Mouse (Mus musculus): ENCODE results near the gene Cdh16. TPM values are rescaled to one million over a fixed set of nuclear protein-coding genes. Genes with fewer than 3 reads are reported as not detected.

Cdh16 gene
- polyA plus RNA-seq, 1 experiment from 2014 or later = not detected

- no peak overlapping the region for H3K27ac ChIP-seq (ENCODE audit: low read depth, low read length)
- no peaks in the 10 kb centered on the region; the same call in 1 of the 2 replicates for H3K36me3 ChIP-seq (ENCODE audit: control insufficient read depth, insufficient read depth, low read length)
- H3K4me2 ChIP-seq (ENCODE audit: low read depth) = no peak overlapping the region
- no peak overlapping the region for H3K9ac ChIP-seq (ENCODE audit: low read length)
- DNase-seq (ENCODE audit: low spot score) (no peak), ATAC-seq (ENCODE audit: insufficient read depth, low FRiP score, low TSS enrichment) (no peak)
- H3K4me1 ChIP-seq (ENCODE audit: control insufficient read depth, insufficient read depth, low read length) = peaks cover 9% of the 10 kb centered on the region
- no peaks in the 10 kb centered on the region for H3K27me3 ChIP-seq (ENCODE audit: control insufficient read depth, insufficient read depth, low read length)
- 90% methylated on average over 6 of the region's 6 CpGs for WGBS
- H3K4me3 ChIP-seq (ENCODE audit: low read depth, low read length) = no peak overlapping the region
- no peaks in the 10 kb centered on the region for H3K9me3 ChIP-seq (ENCODE audit: control insufficient read depth, low read length)
These were observed 13.8 kb upstream of the Cdh16 start for GRCm38 (mm10) chr8:104638010-104638409.

GRCm38 (mm10) chr8:104635004-104635710 lies 11.0 kb upstream of the Cdh16 start:
- Histone ChIP-seq H3K4me3 (ENCODE audit: low read depth, low read length) (no peak overlapping the region), H3K27ac (ENCODE audit: low read depth, low read length) (no peak overlapping the region), H3K4me1 (ENCODE audit: control insufficient read depth, insufficient read depth, low read length) (no peaks in the 10 kb centered on the region), H3K36me3 (ENCODE audit: control insufficient read depth, insufficient read depth, low read length) (no peaks in the 10 kb centered on the region; the same call in 1 of the 2 replicates), H3K4me2 (ENCODE audit: low read depth) (no peak overlapping the region), H3K27me3 (ENCODE audit: control insufficient read depth, insufficient read depth, low read length) (peaks cover 11% of the 10 kb centered on the region), H3K9ac (ENCODE audit: low read length) (no peak overlapping the region), H3K9me3 (ENCODE audit: control insufficient read depth, low read length) (no peaks in the 10 kb centered on the region)
- no peak for ATAC-seq (ENCODE audit: insufficient read depth, low FRiP score, low TSS enrichment)
- DNase-seq (ENCODE audit: low spot score) = no peak
- 88% methylated on average over 3 of the region's 3 CpGs for WGBS

- Histone ChIP-seq H3K27me3 (ENCODE audit: control insufficient read depth, insufficient read depth, low read length) (peaks cover 19% of the 10 kb centered on the region), H3K27ac (ENCODE audit: low read depth, low read length) (no peak overlapping the region), H3K36me3 (ENCODE audit: control insufficient read depth, insufficient read depth, low read length) (no peaks in the 10 kb centered on the region), H3K4me3 (ENCODE audit: low read depth, low read length) (no peak overlapping the region), H3K9ac (ENCODE audit: low read length) (no peak overlapping the region), H3K4me1 (ENCODE audit: control insufficient read depth, insufficient read depth, low read length) (no peaks in the 10 kb centered on the region), H3K4me2 (ENCODE audit: low read depth) (no peak overlapping the region), H3K9me3 (ENCODE audit: control insufficient read depth, low read length) (no peaks in the 10 kb centered on the region)
- DNase-seq (ENCODE audit: low spot score) = no peak
- WGBS = 58% methylated on average over 9 of the region's 9 CpGs
- no peak for ATAC-seq (ENCODE audit: insufficient read depth, low FRiP score, low TSS enrichment)
These were observed 9.1 kb upstream of the Cdh16 start for GRCm38 (mm10) chr8:104633156-104633744.

- Histone ChIP-seq H3K4me2 (ENCODE audit: low read depth) (no peak overlapping the region), H3K9ac (ENCODE audit: low read length) (no peak overlapping the region), H3K4me3 (ENCODE audit: low read depth, low read length) (no peak overlapping the region), H3K27ac (ENCODE audit: low read depth, low read length) (no peak overlapping the region), H3K27me3 (ENCODE audit: control insufficient read depth, insufficient read depth, low read length) (peaks cover 19% of the 10 kb centered on the region), H3K36me3 (ENCODE audit: control insufficient read depth, insufficient read depth, low read length) (no peaks in the 10 kb centered on the region), H3K9me3 (ENCODE audit: control insufficient read depth, low read length) (no peaks in the 10 kb centered on the region), H3K4me1 (ENCODE audit: control insufficient read depth, insufficient read depth, low read length) (no peaks in the 10 kb centered on the region)
- DNase-seq (ENCODE audit: low spot score) (no peak), ATAC-seq (ENCODE audit: insufficient read depth, low FRiP score, low TSS enrichment) (no peak)
- 59% methylated on average over 6 of the region's 6 CpGs for WGBS
These were observed 8.3 kb upstream of the Cdh16 start for GRCm38 (mm10) chr8:104632486-104632885.

GRCm38 (mm10) chr8:104631975-104632374 lies 7.8 kb upstream of the Cdh16 start:
- Histone ChIP-seq H3K4me1 (ENCODE audit: control insufficient read depth, insufficient read depth, low read length) (no peaks in the 10 kb centered on the region), H3K27ac (ENCODE audit: low read depth, low read length) (no peak overlapping the region), H3K36me3 (ENCODE audit: control insufficient read depth, insufficient read depth, low read length) (no peaks in the 10 kb centered on the region), H3K27me3 (ENCODE audit: control insufficient read depth, insufficient read depth, low read length) (peaks cover 21% of the 10 kb centered on the region), H3K9me3 (ENCODE audit: control insufficient read depth, low read length) (no peaks in the 10 kb centered on the region), H3K4me3 (ENCODE audit: low read depth, low read length) (no peak overlapping the region), H3K9ac (ENCODE audit: low read length) (no peak overlapping the region), H3K4me2 (ENCODE audit: low read depth) (no peak overlapping the region; the same call in 1 of the 2 replicates)
- ATAC-seq (ENCODE audit: insufficient read depth, low FRiP score, low TSS enrichment) (no peak), DNase-seq (ENCODE audit: low spot score) (no peak)
- 30% methylated on average over 5 of the region's 5 CpGs for WGBS

- Histone ChIP-seq H3K27ac (ENCODE audit: low read depth, low read length) (no peak within 1 kb of the TSS), H3K36me3 (ENCODE audit: control insufficient read depth, insufficient read depth, low read length) (no peaks in the 10 kb centered on the region), H3K9me3 (ENCODE audit: control insufficient read depth, low read length) (no peaks in the 10 kb centered on the region), H3K4me3 (ENCODE audit: low read depth, low read length) (peak within 1 kb of the TSS; percentile 29), H3K9ac (ENCODE audit: low read length) (peak within 1 kb of the TSS; percentile 29; the same call in 1 of the 2 replicates), H3K4me1 (ENCODE audit: control insufficient read depth, insufficient read depth, low read length) (no peaks in the 10 kb centered on the region), H3K4me2 (ENCODE audit: low read depth) (peak within 1 kb of the TSS; percentile 55), H3K27me3 (ENCODE audit: control insufficient read depth, insufficient read depth, low read length) (peaks cover 21% of the 10 kb centered on the region)
- ATAC-seq (ENCODE audit: insufficient read depth, low FRiP score, low TSS enrichment) (peak; percentile 58), DNase-seq (ENCODE audit: low spot score) (peak; percentile 52)
- 0% methylated on average over 16 of the region's 28 CpGs for WGBS
These were observed 6.9 kb upstream of the Cdh16 start, which contains the start of gene Rrad for GRCm38 (mm10) chr8:104630981-104631663. Gene Rrad (minus strand): TSS chr8:104631327.

- 1% methylated on average over 36 of the region's 36 CpGs for WGBS
- peak; percentile 49 for ATAC-seq (ENCODE audit: insufficient read depth, low FRiP score, low TSS enrichment)
- Histone ChIP-seq H3K4me2 (ENCODE audit: low read depth) (peak overlapping the region; percentile 55), H3K4me1 (ENCODE audit: control insufficient read depth, insufficient read depth, low read length) (no peaks in the 10 kb centered on the region), H3K4me3 (ENCODE audit: low read depth, low read length) (peak overlapping the region; percentile 29), H3K27ac (ENCODE audit: low read depth, low read length) (no peak overlapping the region), H3K9ac (ENCODE audit: low read length) (no peak overlapping the region; the same call in 1 of the 2 replicates), H3K9me3 (ENCODE audit: control insufficient read depth, low read length) (no peaks in the 10 kb centered on the region), H3K27me3 (ENCODE audit: control insufficient read depth, insufficient read depth, low read length) (peaks cover 21% of the 10 kb centered on the region), H3K36me3 (ENCODE audit: control insufficient read depth, insufficient read depth, low read length) (no peaks in the 10 kb centered on the region)
- no peak for DNase-seq (ENCODE audit: low spot score)
These were observed 6.4 kb upstream of the Cdh16 start for GRCm38 (mm10) chr8:104630574-104630973.

- Histone ChIP-seq H3K36me3 (ENCODE audit: control insufficient read depth, insufficient read depth, low read length) (no peaks in the 10 kb centered on the region), H3K9ac (ENCODE audit: low read length) (no peak overlapping the region), H3K9me3 (ENCODE audit: control insufficient read depth, low read length) (no peaks in the 10 kb centered on the region), H3K4me2 (ENCODE audit: low read depth) (peak overlapping the region; percentile 55), H3K27me3 (ENCODE audit: control insufficient read depth, insufficient read depth, low read length) (peaks cover 21% of the 10 kb centered on the region), H3K27ac (ENCODE audit: low read depth, low read length) (no peak overlapping the region), H3K4me1 (ENCODE audit: control insufficient read depth, insufficient read depth, low read length) (no peaks in the 10 kb centered on the region), H3K4me3 (ENCODE audit: low read depth, low read length) (no peak overlapping the region)
- DNase-seq (ENCODE audit: low spot score) = no peak
- 41% methylated on average over 8 of the region's 8 CpGs for WGBS
- ATAC-seq (ENCODE audit: insufficient read depth, low FRiP score, low TSS enrichment) = no peak
These were observed 5.9 kb upstream of the Cdh16 start for GRCm38 (mm10) chr8:104630111-104630479.
